Mouse (Mus musculus) embryo, embryonic 10.5 days (tissue): ENCODE results near the gene Anks1.
"Not testable (repeated sequence)": the region's sequence is repeated elsewhere in the genome, so short reads cannot be mapped to it uniquely, and the experiment has no call there.

Experiments used
- DNase-seq: peaks from one replicate; pipeline ENCODE4 v3.0.0-alpha.2; 2015; ENCODE audit warnings: low spot score

Gene Anks1

DNA sequence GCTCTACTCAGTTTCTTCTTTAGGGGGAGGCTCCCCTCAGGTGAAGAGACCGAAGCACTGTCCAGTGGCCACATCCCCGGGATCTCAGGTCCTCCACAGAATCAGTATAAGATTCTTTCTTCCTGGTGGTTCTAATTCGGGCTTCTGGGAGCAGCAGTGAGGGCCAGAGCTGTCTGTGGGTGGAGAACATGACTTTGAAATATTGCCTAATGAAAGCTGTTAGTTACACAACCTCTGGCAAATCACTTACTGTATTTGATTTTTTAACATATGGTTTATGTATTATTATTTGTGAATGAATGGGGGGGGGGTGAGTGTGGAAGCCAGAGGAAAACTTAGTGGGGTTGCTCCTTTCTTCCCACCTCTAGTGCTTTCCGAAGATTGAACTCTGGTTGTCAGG, 22.7 kb downstream of the Anks1 start:
- DNase-seq = no peak

DNA sequence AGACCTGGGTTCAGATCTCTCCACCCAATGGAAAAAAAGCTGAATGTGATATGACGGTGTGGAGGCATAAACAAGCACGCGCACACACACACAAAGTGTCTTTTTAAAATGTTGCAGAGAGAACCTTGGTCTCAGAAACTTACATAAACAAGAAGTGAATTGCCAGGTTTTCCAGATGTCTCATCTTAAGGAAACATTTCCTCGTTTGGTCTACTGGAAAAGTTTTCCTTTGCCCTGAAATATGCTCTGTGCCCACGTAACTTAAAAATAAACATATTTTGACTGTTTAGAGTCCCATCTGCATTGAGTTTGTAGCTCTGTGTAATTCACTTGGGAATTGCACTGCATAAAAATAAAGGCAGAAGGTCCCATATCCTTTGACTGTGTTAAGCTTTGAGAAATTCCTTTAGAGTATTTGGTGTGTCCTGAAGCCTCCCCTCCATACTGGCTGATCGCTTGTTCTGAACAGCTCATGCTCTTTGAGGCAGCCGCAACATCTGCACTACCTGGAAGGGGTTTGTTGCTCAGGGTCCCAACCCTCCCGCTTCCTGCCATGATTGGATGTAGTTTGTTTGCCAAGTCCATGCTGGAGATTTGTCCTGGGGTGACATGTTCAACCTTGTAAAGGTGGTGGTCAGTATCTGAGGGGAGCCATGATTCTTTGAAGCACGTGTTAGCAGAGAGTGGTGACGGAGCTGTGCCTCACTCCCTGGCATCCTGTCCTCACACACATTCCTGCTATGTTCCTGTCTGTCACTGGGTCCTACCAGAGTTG, 25.2 kb downstream of the Anks1 start:
- DNase-seq = no peak

DNA sequence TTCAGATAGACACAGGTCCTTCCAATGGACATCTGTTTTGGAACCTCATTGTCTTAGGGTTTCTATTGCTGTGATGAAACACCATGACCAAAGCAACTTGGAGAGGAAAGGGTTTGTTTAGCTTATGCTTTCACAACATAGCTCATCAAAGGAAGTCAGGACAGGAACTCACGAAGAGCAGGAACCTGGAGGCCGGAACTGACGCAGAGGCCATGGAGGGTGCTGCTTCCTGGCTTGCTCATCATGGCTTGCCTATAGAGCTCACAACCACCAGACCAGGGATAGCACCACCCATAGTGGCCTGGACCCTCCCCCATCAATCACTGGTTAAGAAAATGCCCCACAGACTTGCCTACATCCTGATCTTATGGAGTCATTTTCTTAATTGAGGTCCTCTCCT, 26.0 kb downstream of the Anks1 start:
- DNase-seq = no peak

DNA sequence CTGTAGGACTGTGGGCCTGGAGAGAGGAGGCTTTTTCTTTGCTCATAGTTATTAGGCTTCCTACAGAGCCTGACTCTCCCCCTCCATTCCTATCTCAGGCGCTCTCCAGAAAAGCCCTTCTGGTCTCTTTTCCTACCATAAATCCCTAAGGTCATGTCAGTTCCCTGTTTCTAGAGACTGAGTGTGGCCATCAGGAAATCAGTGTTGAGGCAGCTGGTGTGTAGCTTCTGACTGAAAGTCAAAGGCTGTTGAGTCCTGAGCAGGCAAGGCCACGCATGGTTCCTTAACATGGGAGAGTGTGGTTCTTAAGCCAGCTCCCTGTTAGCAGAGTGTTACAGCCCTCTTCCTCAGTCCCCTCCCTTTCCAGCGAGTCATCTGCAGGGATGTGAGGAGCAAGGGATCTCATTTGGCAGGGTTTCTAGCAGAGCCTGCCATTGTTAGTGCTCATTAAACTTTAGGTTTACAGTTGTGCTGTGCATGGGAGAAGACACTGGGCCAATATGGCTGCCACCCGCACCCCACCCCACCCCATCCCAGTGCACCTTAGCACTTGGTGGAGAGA, 28.0 kb downstream of the Anks1 start:
- DNase-seq = no peak

DNA sequence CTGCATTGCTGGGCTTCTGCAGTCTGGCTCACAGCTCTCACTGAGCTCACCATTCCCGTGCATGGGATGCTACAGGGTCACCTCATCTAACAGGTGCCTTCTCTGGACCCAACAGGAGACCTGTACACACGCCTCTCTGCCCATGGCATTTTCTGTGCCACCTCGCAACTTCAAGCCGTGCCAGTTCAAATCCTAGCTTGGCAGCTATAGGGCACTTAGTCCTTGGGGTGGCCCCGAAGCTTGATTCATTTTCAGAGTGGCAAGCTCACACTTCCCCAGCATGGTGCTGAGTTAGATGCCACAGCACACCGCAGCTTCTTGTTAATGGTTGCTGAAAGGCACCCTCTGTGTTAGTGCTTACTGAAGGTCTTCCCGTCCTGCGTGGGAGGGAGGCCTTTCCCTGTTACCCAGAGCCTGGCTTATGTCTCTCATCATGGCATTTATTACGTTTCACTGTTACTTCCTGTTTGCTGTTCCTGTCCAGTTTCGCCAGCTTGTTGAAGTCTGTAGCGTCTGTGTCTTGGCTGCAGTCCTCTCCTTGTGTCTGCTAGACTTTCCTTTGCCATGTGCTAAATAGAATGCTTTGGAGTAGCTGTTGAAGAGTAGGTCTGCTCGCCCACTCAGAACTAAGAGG, 29.1 kb downstream of the Anks1 start:
- no peak for DNase-seq

DNA sequence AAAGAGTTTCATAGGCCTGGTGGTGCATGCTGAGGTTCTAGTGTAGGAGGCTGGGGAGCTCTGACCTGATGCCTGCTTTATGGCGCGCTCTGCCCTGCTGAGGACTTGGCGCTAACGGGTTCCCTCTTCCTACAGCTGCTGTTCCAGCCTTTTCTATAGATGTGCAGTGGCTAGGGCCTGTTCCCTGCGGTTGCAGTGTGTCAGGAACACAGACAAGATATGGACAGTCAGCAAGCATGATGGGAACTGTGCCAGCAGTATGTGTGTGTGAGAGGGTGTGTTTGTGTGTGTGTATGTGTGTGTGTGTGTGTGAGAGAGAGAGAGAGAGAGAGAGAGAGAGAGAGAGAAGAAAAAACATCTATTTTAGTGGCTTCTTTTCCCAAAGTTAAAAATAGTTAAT, 29.9 kb downstream of the Anks1 start:
- DNase-seq = no peak

DNA sequence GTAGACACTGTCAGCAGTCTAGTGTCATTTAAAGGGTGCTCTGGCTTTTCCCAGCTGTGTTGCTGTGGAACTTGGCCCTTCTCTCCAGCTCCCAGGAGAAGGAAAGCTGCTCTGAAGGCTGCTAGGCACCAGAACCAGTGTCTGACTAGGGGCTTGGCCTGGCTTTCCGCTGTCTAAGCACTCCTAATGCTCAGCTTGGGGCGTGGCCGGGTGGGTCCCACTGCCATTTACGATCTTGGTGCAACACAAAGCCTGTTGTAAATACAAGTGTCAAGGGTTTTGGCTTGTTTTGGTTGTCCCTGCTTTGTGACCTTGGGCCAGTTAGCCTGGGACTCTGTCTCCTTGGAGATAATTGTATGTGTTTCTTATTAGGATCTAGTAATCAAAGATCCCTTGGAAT, 31.2 kb downstream of the Anks1 start:
- no peak for DNase-seq

- no peak for DNase-seq
These were observed 32.1 kb downstream of the Anks1 start for GRCm38 (mm10) chr17:27941178-27941577.

DNA sequence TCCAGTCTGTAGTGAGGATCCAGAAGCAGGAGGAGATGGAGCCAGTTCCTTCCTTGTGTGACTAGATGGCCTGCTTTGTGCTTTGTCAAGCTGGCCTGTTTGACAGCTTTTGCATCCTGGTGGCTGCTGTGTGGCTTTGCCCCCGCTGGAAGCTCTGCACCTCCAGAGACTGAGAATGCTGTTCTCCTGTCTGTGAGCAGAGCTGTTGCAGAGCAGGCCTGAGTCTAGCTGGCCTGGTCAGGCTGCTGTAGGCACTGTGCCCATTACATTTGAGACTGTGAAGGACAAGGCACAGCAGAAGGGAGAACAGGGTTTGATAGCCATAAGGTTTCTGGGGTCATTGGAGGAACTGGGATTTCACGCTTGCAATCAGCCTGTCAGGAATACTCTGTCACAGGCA, 32.6 kb downstream of the Anks1 start:
- DNase-seq = no peak

- DNase-seq = no peak
These were observed 33.0 kb downstream of the Anks1 start for GRCm38 (mm10) chr17:27942131-27942530.

GRCm38 (mm10) chr17:27945546-27946216, 36.6 kb downstream of the Anks1 start:
- DNase-seq = no peak

GRCm38 (mm10) chr17:27946371-27946770, 37.3 kb downstream of the Anks1 start:
- no peak for DNase-seq

GRCm38 (mm10) chr17:27947155-27947554, 38.0 kb downstream of the Anks1 start:
- DNase-seq = no peak

DNA sequence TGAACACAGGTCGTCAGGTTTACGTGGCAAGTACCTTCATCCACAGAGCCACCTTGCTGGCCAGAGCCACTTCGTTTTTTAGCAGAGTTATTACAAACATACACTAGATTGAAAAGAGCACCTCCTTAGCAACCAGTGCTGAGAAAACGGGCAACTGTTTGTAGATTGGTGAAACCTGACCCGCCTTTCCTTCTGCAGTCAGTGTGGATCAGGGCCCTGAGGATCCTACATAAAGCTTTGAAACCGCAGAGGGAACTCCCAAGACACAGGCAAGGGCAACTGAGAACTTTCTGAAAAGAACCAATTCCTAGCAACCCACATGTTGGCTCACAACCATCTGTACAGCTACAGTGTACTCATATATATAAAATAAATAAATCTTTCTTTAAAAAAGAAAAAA, 44.0 kb downstream of the Anks1 start:
- DNase-seq = no peak

GRCm38 (mm10) chr17:27954629-27955402, 45.7 kb downstream of the Anks1 start:
- DNase-seq = no peak

- DNase-seq = no peak
These were observed 48.5 kb downstream of the Anks1 start for GRCm38 (mm10) chr17:27957649-27958048.

- DNase-seq = no peak
These were observed 51.3 kb downstream of the Anks1 start for GRCm38 (mm10) chr17:27960128-27961111.

- not testable (repeated sequence) for DNase-seq
These were observed 54.0 kb downstream of the Anks1 start for GRCm38 (mm10) chr17:27963120-27963519.

DNA sequence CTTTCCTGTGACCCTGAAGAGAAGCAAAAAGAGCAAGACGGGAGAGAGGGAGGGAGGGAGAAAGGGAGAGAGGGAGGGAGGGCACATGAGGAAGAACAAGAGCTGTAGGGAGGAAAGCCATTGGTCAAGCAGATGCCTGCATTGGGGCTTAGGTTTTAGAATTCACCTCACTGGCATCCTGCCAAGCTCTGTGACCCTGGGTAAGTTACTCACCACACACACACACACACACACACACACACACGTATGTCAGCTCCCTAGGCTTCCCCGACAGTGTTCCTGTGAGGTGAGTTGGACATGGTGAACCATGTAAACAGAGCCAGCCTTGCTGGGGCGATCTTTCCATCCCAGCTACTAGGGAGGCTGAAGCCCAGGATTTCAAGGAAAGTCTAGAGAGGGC, 55.5 kb downstream of the Anks1 start:
- no peak for DNase-seq

DNA sequence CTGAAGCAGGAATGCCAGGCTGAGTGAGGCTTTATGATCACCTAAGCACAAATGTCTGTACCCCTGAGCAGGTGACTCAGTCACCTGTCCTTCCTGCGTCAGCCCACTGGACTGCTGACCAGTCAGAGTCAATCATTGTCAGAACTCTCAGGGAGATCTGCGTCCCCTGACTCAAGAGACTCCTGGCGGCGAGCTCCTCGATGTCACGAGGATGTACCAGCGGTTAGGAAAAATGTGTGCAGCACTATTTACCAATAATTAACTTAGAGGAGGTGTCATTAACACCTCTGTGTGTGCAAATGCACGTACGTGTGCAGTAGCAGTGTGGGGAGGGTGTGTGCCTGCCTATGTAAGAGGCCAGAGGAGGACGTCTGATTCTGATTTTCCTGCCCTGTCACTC, 56.2 kb downstream of the Anks1 start:
- DNase-seq = no peak

GRCm38 (mm10) chr17:27966056-27966455, 57.0 kb downstream of the Anks1 start:
- DNase-seq = no peak
